Mouse (Mus musculus) limb, embryonic 14.5 days (tissue): ENCODE measurements around the gene Med8. TPM values are rescaled to one million over a fixed set of nuclear protein-coding genes. Genes with fewer than 3 reads are reported as not detected.

Experiments
- ATAC-seq: fragments of 200-750 bp; cut with Nextera tagmentation; 2 replicates; pipeline ENCODE4 v1.8.0; 2017; ENCODE audit warnings: low read depth, moderate number of reproducible peaks, moderate TSS enrichment; ENCODE audit not compliant: low FRiP score
- DNase-seq: peaks from one replicate; pipeline ENCODE4 v3.0.0-alpha.2; 2015; ENCODE audit warnings: low spot score
- H3K27ac ChIP-seq: fragments of 300-500 bp; sonication (generic); replicated peaks from 2 replicates; pipeline ENCODE4 v1.5.1; 2014; ENCODE audit warnings: low read depth, mild to moderate bottlenecking, low read length, moderate library complexity, mixed read lengths
- H3K27me3 ChIP-seq: fragments of 300-500 bp; sonication (generic); 2 replicates; pipeline ENCODE4 v1.6.1; 2014; ENCODE audit warnings: low read length, mixed read lengths; ENCODE audit not compliant: control insufficient read depth, insufficient read depth
- H3K36me3 ChIP-seq: fragments of 300-500 bp; sonication (generic); 2 replicates; pipeline ENCODE4 v1.6.1; 2014; ENCODE audit warnings: mild to moderate bottlenecking, low read length, moderate library complexity, mixed read lengths; ENCODE audit not compliant: control insufficient read depth, insufficient read depth
- H3K4me1 ChIP-seq: fragments of 300-500 bp; sonication (generic); 2 replicates; pipeline ENCODE4 v1.6.1; 2014; ENCODE audit warnings: antibody characterized with exemption, low read length, mixed read lengths; ENCODE audit not compliant: control insufficient read depth, insufficient read depth
- H3K4me2 ChIP-seq: fragments of 300-500 bp; sonication (generic); replicated peaks from 2 replicates; pipeline ENCODE4 v1.6.1; 2014; ENCODE audit warnings: low read depth, mild to moderate bottlenecking, low read length, moderate library complexity; ENCODE audit not compliant: severe bottlenecking
- H3K4me3 ChIP-seq: fragments of 300-500 bp; sonication (generic); replicated peaks from 2 replicates; pipeline ENCODE4 v1.5.1; 2014; ENCODE audit warnings: low read length
- H3K9ac ChIP-seq: fragments of 300-500 bp; sonication (generic); 2 replicates; pipeline ENCODE4 v1.6.1; 2014; ENCODE audit warnings: mild to moderate bottlenecking, low read depth, low read length, moderate library complexity; ENCODE audit not compliant: severe bottlenecking
- H3K9me3 ChIP-seq: fragments of 300-500 bp; sonication (generic); 2 replicates; pipeline ENCODE4 v1.6.1; 2016; ENCODE audit warnings: low read length; ENCODE audit not compliant: control insufficient read depth
- POLR2A ChIP-seq: fragments of 200-500 bp; IDR thresholded peaks from 2 replicates; pipeline ENCODE4 v1.8.0; 2012; ENCODE audit warnings: inconsistent platforms, mild to moderate bottlenecking, moderate library complexity, borderline replicate concordance; ENCODE audit not compliant: insufficient read depth, insufficient read length; ENCODE audit errors: extremely low read depth
- WGBS: fragments of 180-500 bp; shearing (Covaris S2); extraction: QIAGEN DNeasy Blood & Tissue Kit; methylation state at CpG from one replicate; pipeline ENCODE4 v1.1.7; 2014; 5-methylcytosine and 5-hydroxymethylcytosine counted together
- polyA plus RNA-seq, 2 experiments: library from polyadenylated mRNA; depleted of rRNA in 1 of 2; stranded (reverse) in 1 of 2; unstranded in 1 of 2; fragments of >200 nt; fragmentation: Nextera tagmentation in 1 of 2; extraction: Ambion mirVana in 1 of 2; gene quantifications; 2 replicates each; pipeline versions ENCODE4 v1.2.1 to v1.2.3; 2012 to 2014

The Med8 gene
- polyA plus RNA-seq, 2 experiments = 79.0 to 96.3 TPM

DNA sequence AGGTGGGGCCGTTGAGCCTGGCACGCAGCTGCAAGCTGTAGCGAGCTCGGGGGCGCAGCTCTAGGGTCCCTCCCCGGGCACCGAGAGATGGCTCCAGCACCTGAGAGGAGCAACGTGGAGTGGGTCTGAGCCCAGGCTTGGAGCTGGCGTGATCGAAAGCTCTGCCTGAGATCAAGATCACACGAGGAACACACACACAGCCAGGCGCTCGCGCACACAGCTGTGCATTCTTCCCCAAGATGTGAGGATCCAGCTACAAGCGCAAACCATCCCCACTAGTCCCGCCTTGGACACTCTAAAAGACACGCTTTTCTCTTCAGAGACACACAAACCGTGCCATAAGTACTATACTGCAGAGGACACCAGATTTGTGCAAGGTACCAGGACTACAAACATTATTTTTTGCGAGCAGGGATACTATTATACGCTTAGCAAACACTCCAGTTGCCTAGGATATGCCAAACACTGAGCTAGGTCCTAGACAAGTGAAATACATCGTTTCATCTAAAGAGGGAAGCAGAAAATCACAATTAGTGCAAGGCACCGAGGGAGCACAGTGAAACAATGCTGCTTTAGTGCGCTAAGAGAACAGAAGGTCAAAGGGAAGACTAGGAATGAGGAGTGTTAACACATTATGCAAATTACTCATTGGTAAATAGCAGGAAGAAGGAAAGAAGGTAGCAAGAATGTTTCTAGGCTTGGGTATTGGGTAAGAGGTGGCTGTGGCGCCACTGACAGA is 37.4 kb downstream of the Med8 start:
- Histone ChIP-seq H3K4me3 (peak overlapping the region; percentile 34), H3K9ac (peak overlapping the region; percentile 57), H3K36me3 (no peaks in the 10 kb centered on the region), H3K4me2 (peak overlapping the region; percentile 56), H3K4me1 (peaks cover 8% of the 10 kb centered on the region), H3K27ac (no peak overlapping the region), H3K27me3 (no peaks in the 10 kb centered on the region), H3K9me3 (no peaks in the 10 kb centered on the region)
- no peak for DNase-seq
- ATAC-seq = no peak
- TF ChIP-seq POLR2A = no peak
- 35% methylated on average over 21 of the region's 24 CpGs for WGBS

DNA sequence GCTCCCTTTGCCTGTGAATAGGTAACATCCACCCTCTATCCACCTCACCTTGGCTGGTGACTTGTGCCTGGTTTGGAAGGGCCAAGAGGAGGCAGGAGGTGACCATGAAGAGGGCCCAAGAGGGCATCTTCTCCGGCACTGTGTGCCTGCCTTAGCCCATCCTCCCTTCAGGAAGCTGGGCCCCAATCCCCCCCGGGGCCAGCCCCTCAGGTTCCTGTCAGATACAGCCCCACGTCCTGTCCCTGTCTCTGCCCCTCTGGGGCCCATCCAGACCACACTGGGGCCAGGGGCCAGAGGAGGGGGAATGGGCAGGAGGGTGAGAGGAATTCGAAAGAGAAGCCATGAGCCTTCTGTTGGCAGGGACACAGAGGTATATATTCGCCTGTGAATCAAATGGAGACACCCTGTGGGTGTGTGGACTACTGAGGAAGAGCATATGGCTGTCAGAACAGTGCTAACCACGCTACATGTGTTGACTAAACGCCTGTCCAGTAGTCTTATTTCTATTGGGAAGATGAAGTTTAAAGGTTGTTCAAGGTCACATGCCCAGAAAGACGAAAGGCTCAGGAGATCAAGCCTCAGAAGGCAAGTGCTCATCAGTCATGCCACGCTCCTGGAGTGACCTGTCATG is 48.3 kb downstream of the Med8 start, which contains the start of gene Mpl:
TSS of gene Mpl (minus strand) at position 169 of the 631 bp plus-strand sequence.
- Histone ChIP-seq H3K4me2 (no peak within 1 kb of the TSS), H3K9ac (no peak within 1 kb of the TSS), H3K4me1 (no peaks in the 10 kb centered on the region), H3K4me3 (no peak within 1 kb of the TSS), H3K36me3 (no peaks in the 10 kb centered on the region), H3K27ac (no peak within 1 kb of the TSS), H3K27me3 (no peaks in the 10 kb centered on the region), H3K9me3 (no peaks in the 10 kb centered on the region)
- ATAC-seq (no peak), DNase-seq (no peak)
- WGBS = 72% methylated on average over 9 of the region's 9 CpGs
- TF ChIP-seq POLR2A = no peak

DNA sequence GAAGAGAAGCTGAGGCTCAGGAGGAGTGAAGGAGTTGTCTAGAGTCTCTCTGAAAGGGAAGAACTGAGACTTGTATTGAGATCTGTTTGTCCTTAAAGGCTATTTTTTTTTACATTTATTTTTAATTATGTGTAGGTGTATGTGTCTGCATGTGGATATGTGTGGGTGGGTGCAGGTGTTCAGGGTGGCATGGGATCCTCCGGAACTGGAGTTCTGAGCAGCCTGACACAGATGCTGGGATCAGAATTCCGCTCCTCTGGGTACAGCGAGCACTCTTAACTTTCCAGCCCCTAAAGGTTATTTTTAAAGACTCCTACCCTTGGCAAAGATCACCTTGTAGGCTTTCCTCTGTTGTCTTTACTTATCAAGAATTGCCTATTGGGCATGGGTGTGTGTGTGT is 55.8 kb downstream of the Med8 start:
- Histone ChIP-seq H3K9ac (no peak overlapping the region), H3K36me3 (no peaks in the 10 kb centered on the region), H3K4me2 (no peak overlapping the region), H3K4me1 (no peaks in the 10 kb centered on the region), H3K27ac (no peak overlapping the region), H3K4me3 (no peak overlapping the region), H3K27me3 (no peaks in the 10 kb centered on the region), H3K9me3 (no peaks in the 10 kb centered on the region)
- DNase-seq (no peak), ATAC-seq (no peak)
- TF ChIP-seq POLR2A = no peak
- WGBS = 91% methylated on average over 3 of the region's 3 CpGs

Other genes starting within 250 kb of the Med8 start
- gene Kdm4a, start 229.3 kb upstream of the Med8 start, polyA plus RNA-seq (2012; rRNA removed) = 85.1 and 89.2 TPM in 2 replicates
- gene Kdm4a, start 229.3 kb upstream of the Med8 start, polyA plus RNA-seq (2014; fragmentation: Nextera tagmentation; extraction: Ambion mirVana) = 42.1 and 48.8 TPM in 2 replicates
- gene Ptprf, start 117.9 kb upstream of the Med8 start, polyA plus RNA-seq (2012; rRNA removed) = 85.0 and 108 TPM in 2 replicates
- gene Ptprf, start 117.9 kb upstream of the Med8 start, polyA plus RNA-seq (2014; fragmentation: Nextera tagmentation; extraction: Ambion mirVana) = 71.9 and 78.1 TPM in 2 replicates
- gene Szt2, start 64 bp upstream of the Med8 start, polyA plus RNA-seq (2012; rRNA removed) = 37.2 and 47.6 TPM in 2 replicates
- 11.7 and 12.4 TPM in 2 replicates for gene Szt2, start 64 bp upstream of the Med8 start, polyA plus RNA-seq (2014; fragmentation: Nextera tagmentation; extraction: Ambion mirVana)
- 147 and 170 TPM in 2 replicates for gene Elovl1, start 18.8 kb downstream of the Med8 start, polyA plus RNA-seq (2012; rRNA removed)
- 106 and 135 TPM in 2 replicates for gene Elovl1, start 18.8 kb downstream of the Med8 start, polyA plus RNA-seq (2014; fragmentation: Nextera tagmentation; extraction: Ambion mirVana)
- gene Cdc20, start 28.0 kb downstream of the Med8 start, polyA plus RNA-seq (2012; rRNA removed) = 144 and 152 TPM in 2 replicates
- gene Cdc20, start 28.0 kb downstream of the Med8 start, polyA plus RNA-seq (2014; fragmentation: Nextera tagmentation; extraction: Ambion mirVana) = 189 and 198 TPM in 2 replicates
- gene Mpl, start 48.2 kb downstream of the Med8 start, polyA plus RNA-seq (2012; rRNA removed) = 0.23 and 0.51 TPM in 2 replicates
- gene Mpl, start 48.2 kb downstream of the Med8 start, polyA plus RNA-seq (2014; fragmentation: Nextera tagmentation; extraction: Ambion mirVana) = 0.12 and 0.41 TPM in 2 replicates
- 27.1 and 34.2 TPM in 2 replicates for gene Tie1, start 80.7 kb downstream of the Med8 start, polyA plus RNA-seq (2012; rRNA removed)
- gene Tie1, start 80.7 kb downstream of the Med8 start, polyA plus RNA-seq (2014; fragmentation: Nextera tagmentation; extraction: Ambion mirVana) = 16.7 and 17.7 TPM in 2 replicates
- gene 2610528J11Rik, start 117.7 kb downstream of the Med8 start, polyA plus RNA-seq (2012; rRNA removed) = 3.7 and 4.3 TPM in 2 replicates
- gene 2610528J11Rik, start 117.7 kb downstream of the Med8 start, polyA plus RNA-seq (2014; fragmentation: Nextera tagmentation; extraction: Ambion mirVana) = 9.5 and 10.9 TPM in 2 replicates
- 5.2 and 6.0 TPM in 2 replicates for gene Tmem125, start 134.7 kb downstream of the Med8 start, polyA plus RNA-seq (2012; rRNA removed)
- gene Tmem125, start 134.7 kb downstream of the Med8 start, polyA plus RNA-seq (2014; fragmentation: Nextera tagmentation; extraction: Ambion mirVana) = 7.6 and 11.1 TPM in 2 replicates
- gene Cfap57, start 211.4 kb downstream of the Med8 start, polyA plus RNA-seq (2012; rRNA removed) = 0.08 and 0.18 TPM in 2 replicates
- 0.25 and 0.65 TPM in 2 replicates for gene Cfap57, start 211.4 kb downstream of the Med8 start, polyA plus RNA-seq (2014; fragmentation: Nextera tagmentation; extraction: Ambion mirVana)
- 62.1 and 100 TPM in 2 replicates for gene Ebna1bp2, start 211.5 kb downstream of the Med8 start, polyA plus RNA-seq (2012; rRNA removed)
- gene Ebna1bp2, start 211.5 kb downstream of the Med8 start, polyA plus RNA-seq (2014; fragmentation: Nextera tagmentation; extraction: Ambion mirVana) = 139 and 148 TPM in 2 replicates
- not detected in 2 replicates for gene Olfr62, start 249.6 kb downstream of the Med8 start, polyA plus RNA-seq (2012; rRNA removed)
- not detected in 2 replicates for gene Olfr62, start 249.6 kb downstream of the Med8 start, polyA plus RNA-seq (2014; fragmentation: Nextera tagmentation; extraction: Ambion mirVana)